36 mouse cellular contexts compared by ENCODE assay signal in genomic region chr12:9564956-9565355, GRCm38 (mm10). TPM values are rescaled to one million over a fixed set of nuclear protein-coding genes. Genes with fewer than 3 reads are reported as not detected.
"Had no signal": no experiment of that assay in that cellular context is flagged by ENCODE, and none has a peak within 500 bp of the region (broad histone marks: within the 10 kb centered on the region; RNA-seq: fewer than 3 reads in every experiment).

No protein-coding gene starts in this region.

- H3K4me3 ChIP-seq: heart, embryonic 10.5 days; heart, embryonic 12.5 days; heart, embryonic 13.5 days; heart, embryonic 15.5 days; hindbrain, embryonic 10.5 days; hindbrain, embryonic 12.5 days; hindbrain, embryonic 13.5 days; hindbrain, embryonic 15.5 days; intestine, embryonic 15.5 days; kidney, embryonic 15.5 days; layer of hippocampus, adult 2 months; left cerebral cortex, adult 2 months had no signal

- H3K9ac ChIP-seq: heart, embryonic 12.5 days; heart, embryonic 13.5 days; heart, embryonic 15.5 days; hindbrain, embryonic 12.5 days; hindbrain, embryonic 13.5 days; hindbrain, embryonic 14.5 days; hindbrain, embryonic 15.5 days; intestine, embryonic 15.5 days; kidney, embryonic 15.5 days had no signal

- H3K36me3 ChIP-seq: heart, embryonic 10.5 days; heart, embryonic 12.5 days; heart, embryonic 13.5 days; heart, embryonic 15.5 days; hindbrain, embryonic 10.5 days; hindbrain, embryonic 12.5 days; hindbrain, embryonic 13.5 days; hindbrain, embryonic 15.5 days; intestine, embryonic 15.5 days; kidney, embryonic 15.5 days had no signal

- ATAC-seq: hindbrain, embryonic 16.5 days; hindbrain, postnatal 0 days; inflammation-experienced regulatory T-cells, adult 6 months; intestine, embryonic 15.5 days; intestine, embryonic 16.5 days; intestine, postnatal 0 days had no signal

- DNase-seq: heart, postnatal 10 days; heart, postnatal 14 days; heart, postnatal 36 days; heart, postnatal 4 days; kidney, adult 11 months; kidney, adult 18-20 months; kidney, adult 2 months; kidney, adult 8-10 months; kidney, adult 9 months; kidney, postnatal 10 days; kidney, postnatal 14 days; kidney, postnatal 25 days; kidney, postnatal 36 days; kidney, postnatal 4 days; layer of hippocampus, adult 9-11 months; layer of hippocampus, postnatal 36 days had no signal

- H3K4me2 ChIP-seq: heart, embryonic 11.5 days; heart, embryonic 12.5 days; heart, embryonic 13.5 days; heart, embryonic 15.5 days; hindbrain, embryonic 12.5 days; hindbrain, embryonic 13.5 days; hindbrain, embryonic 14.5 days; hindbrain, embryonic 15.5 days; intestine, embryonic 15.5 days; kidney, embryonic 15.5 days had no signal

- H3K4me1 ChIP-seq: heart, embryonic 10.5 days; heart, embryonic 12.5 days; heart, embryonic 13.5 days; heart, embryonic 15.5 days; hindbrain, embryonic 10.5 days; hindbrain, embryonic 12.5 days; hindbrain, embryonic 15.5 days; intestine, embryonic 15.5 days; kidney, embryonic 15.5 days had no signal

- H3K9me3 ChIP-seq: heart, embryonic 10.5 days; heart, embryonic 12.5 days; heart, embryonic 13.5 days; heart, embryonic 15.5 days; hindbrain, embryonic 10.5 days; hindbrain, embryonic 12.5 days; hindbrain, embryonic 13.5 days; hindbrain, embryonic 15.5 days; intestine, embryonic 15.5 days; kidney, embryonic 15.5 days had no signal

- H3K27ac ChIP-seq: heart, embryonic 10.5 days; heart, embryonic 13.5 days; heart, embryonic 15.5 days; hindbrain, embryonic 10.5 days; hindbrain, embryonic 12.5 days; hindbrain, embryonic 13.5 days; hindbrain, embryonic 14.5 days; hindbrain, embryonic 15.5 days; hindbrain, postnatal 0 days; intestine, embryonic 15.5 days; kidney, embryonic 15.5 days; kidney, postnatal 0 days; layer of hippocampus, adult 2 months; left cerebral cortex, adult 2 months had no signal

RNA-seq across cellular contexts. Expression of gene Osr1, which starts 5.0 kb away (rescaled TPM):
- polyA plus RNA-seq: inflammation-experienced regulatory T-cells, adult 6 months had no signal
